Mouse (Mus musculus): ENCODE measurements around the gene Pou2f3. TPM values are rescaled to one million over a fixed set of nuclear protein-coding genes. Genes with fewer than 3 reads are reported as not detected.

Gene Pou2f3
- total and polyA plus RNA-seq, 3 experiments = not detected

DNA sequence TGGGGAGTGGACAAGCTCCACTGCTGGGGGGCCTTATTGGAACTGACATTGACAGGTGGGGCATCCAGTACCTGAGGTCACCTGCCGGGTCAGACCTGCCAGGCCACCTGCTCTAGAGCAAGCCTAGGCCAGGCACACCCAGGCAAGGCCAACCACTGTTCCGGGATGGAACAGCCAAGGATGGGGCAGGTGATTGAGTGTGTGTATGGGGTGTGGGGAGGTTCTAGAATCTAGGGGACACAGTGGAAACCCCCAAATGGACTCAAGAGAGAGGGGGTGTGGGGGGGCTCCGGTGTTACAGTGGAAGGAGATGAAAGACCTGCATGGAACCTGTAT lies 21.2 kb downstream of the Pou2f3 start:
- Histone ChIP-seq H3K36me3 (ENCODE audit: control insufficient read depth in 1 of 2, insufficient read depth in 2 of 2, low read length in 2 of 2) (no peaks in the 10 kb centered on the region), H3K4me1 (ENCODE audit: control insufficient read depth in 1 of 2, insufficient read depth in 2 of 2, low read length in 2 of 2) (no peaks in the 10 kb centered on the region), H3K9me3 (replicated peaks; ENCODE audit: insufficient read depth, low read length) (no peaks in the 10 kb centered on the region), H3K4me3 (ENCODE audit: control insufficient read depth in 1 of 2, insufficient read depth in 1 of 2, low read depth in 2 of 2, low read length in 2 of 2) (no peak overlapping the region), H3K9ac (ENCODE audit: control insufficient read depth, low read depth, low read length, poor library complexity, severe bottlenecking) (no peak overlapping the region), H3K79me2 (ENCODE audit: control insufficient read depth, insufficient read depth, low read length, poor library complexity) (no peaks in the 10 kb centered on the region), H3K27ac (ENCODE audit: control insufficient read depth, low read depth, low read length) (no peak overlapping the region), H3K27me3 (ENCODE audit: control insufficient read depth in 1 of 2, insufficient read depth in 2 of 2, low read length in 2 of 2) (peaks cover 0 to 1% of the 10 kb centered on the region in 2 experiments; a peak in 2 of 4 replicates)
- TF ChIP-seq MXI1 (IDR thresholded peaks at IDR 0.05; ENCODE audit: low read depth, low read length) (no peak), NELFE (IDR thresholded peaks at IDR 0.05; ENCODE audit: low read depth, low read length) (no peak), MAFK (IDR thresholded peaks at IDR 0.05; ENCODE audit: borderline replicate concordance, low read depth, low read length) (no peak), EP300 (IDR thresholded peaks at IDR 0.05; ENCODE audit: low read depth in 1 of 2, low read length in 2 of 2) (no peak), HCFC1 (IDR thresholded peaks at IDR 0.05; ENCODE audit: low read depth, low read length) (no peak), MYC (IDR thresholded peaks at IDR 0.05; ENCODE audit: low read depth, low read length) (no peak), KAT2A (conservative IDR thresholded peaks at IDR 0.05; ENCODE audit: low read depth, low read length) (no peak)
- no peak for DNase-seq (ENCODE audit: low read depth, low spot score)

DNA sequence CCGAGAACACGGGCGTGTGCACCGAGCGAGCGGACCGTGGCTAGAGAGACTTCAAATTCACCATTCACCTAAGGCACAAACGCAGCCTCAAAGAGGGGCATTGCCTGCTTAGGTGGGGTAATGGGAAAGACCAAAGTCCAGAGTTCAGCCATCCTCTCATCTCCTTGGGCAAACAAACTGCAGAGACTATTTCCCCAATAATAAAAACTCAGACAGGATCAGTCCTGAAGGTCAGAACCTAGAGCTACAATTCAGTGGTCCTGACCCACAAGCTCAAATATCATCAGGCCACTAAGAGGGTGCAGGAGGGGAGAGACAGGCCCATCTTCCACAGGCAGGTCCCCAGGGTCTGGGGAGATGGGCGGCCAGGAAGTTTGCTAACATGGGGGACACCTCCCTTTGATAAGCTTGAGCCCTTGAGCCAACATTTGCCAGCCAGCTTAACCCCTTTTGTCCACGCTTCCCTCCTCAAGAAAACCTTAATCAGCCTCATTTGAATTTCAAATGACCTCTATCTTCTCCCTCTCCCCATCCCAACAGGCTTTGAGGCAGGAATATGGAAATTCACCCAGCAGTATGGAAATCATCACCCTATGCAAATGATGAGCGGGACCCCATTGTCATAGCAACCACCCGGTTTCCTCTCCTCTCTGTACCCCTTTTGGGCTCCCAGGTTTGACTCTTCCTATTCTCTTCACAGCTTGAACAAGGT lies 21.7 kb downstream of the Pou2f3 start:
- no peak for DNase-seq (ENCODE audit: low read depth, low spot score)
- TF ChIP-seq TBP (IDR thresholded peaks at IDR 0.05; ENCODE audit: low read depth, low read length) (no peak), KAT2A (conservative IDR thresholded peaks at IDR 0.05; ENCODE audit: low read depth, low read length) (no peak)

DNA sequence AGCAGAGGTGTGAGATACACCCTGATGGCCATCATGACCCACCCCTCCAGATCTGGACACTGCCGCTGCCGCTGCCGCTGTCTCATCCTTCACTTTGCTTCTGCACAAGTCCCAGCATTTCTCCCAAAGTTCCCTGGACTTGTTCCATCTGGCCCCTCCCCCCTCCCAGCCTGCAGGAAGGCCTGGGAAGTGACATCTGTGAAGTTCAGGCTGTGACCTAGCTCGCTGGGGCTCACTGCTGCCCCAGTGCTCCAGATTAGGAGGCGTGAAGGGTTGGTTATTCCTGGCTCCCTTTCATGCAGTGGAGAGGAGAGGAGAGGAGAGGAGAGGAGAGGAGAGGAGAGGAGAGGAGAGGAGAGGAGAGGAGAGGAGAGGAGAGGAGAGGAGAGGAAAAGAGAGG lies 30.6 kb downstream of the Pou2f3 start:
- no peak overlapping the region for H3K27ac ChIP-seq (ENCODE audit: control insufficient read depth, low read depth, low read length)
- DNase-seq (ENCODE audit: low read depth, low spot score) = no peak

More for the DNA sequence above, 21.7 kb downstream of the Pou2f3 start:
- Histone ChIP-seq H3K4me3 (ENCODE audit: control insufficient read depth in 1 of 2, insufficient read depth in 1 of 2, low read depth in 2 of 2, low read length in 2 of 2) (no peak overlapping the region), H3K36me3 (ENCODE audit: control insufficient read depth in 1 of 2, insufficient read depth in 2 of 2, low read length in 2 of 2) (no peaks in the 10 kb centered on the region), H3K27me3 (ENCODE audit: control insufficient read depth in 1 of 2, insufficient read depth in 2 of 2, low read length in 2 of 2) (peaks cover 0 to 1% of the 10 kb centered on the region in 2 experiments; a peak in 2 of 4 replicates), H3K79me2 (ENCODE audit: control insufficient read depth, insufficient read depth, low read length, poor library complexity) (no peaks in the 10 kb centered on the region), H3K9ac (ENCODE audit: control insufficient read depth, low read depth, low read length, poor library complexity, severe bottlenecking) (no peak overlapping the region), H3K9me3 (replicated peaks; ENCODE audit: insufficient read depth, low read length) (no peaks in the 10 kb centered on the region), H3K27ac (ENCODE audit: control insufficient read depth, low read depth, low read length) (no peak overlapping the region), H3K4me1 (ENCODE audit: control insufficient read depth in 1 of 2, insufficient read depth in 2 of 2, low read length in 2 of 2) (no peaks in the 10 kb centered on the region)

More for the DNA sequence above, 30.6 kb downstream of the Pou2f3 start:
- Histone ChIP-seq H3K4me3 (ENCODE audit: control insufficient read depth in 1 of 2, insufficient read depth in 1 of 2, low read depth in 2 of 2, low read length in 2 of 2) (no peak overlapping the region), H3K79me2 (ENCODE audit: control insufficient read depth, insufficient read depth, low read length, poor library complexity) (no peaks in the 10 kb centered on the region), H3K27me3 (ENCODE audit: control insufficient read depth in 1 of 2, insufficient read depth in 2 of 2, low read length in 2 of 2) (peaks cover 7 to 21% of the 10 kb centered on the region in 2 experiments; a peak in 3 of 4 replicates), H3K9ac (ENCODE audit: control insufficient read depth, low read depth, low read length, poor library complexity, severe bottlenecking) (no peak overlapping the region), H3K4me1 (ENCODE audit: control insufficient read depth in 1 of 2, insufficient read depth in 2 of 2, low read length in 2 of 2) (no peaks in the 10 kb centered on the region), H3K36me3 (ENCODE audit: control insufficient read depth in 1 of 2, insufficient read depth in 2 of 2, low read length in 2 of 2) (no peaks in the 10 kb centered on the region), H3K9me3 (replicated peaks; ENCODE audit: insufficient read depth, low read length) (no peaks in the 10 kb centered on the region)
- TF ChIP-seq SMC3 (IDR thresholded peaks at IDR 0.05; ENCODE audit: low read depth, low read length) (no peak), MAZ (IDR thresholded peaks at IDR 0.05; ENCODE audit: low read depth, low read length) (no peak), CTCF (IDR thresholded peaks at IDR 0.05 in 2 of 3, conservative IDR thresholded peaks at IDR 0.05 in 1 of 3; ENCODE audit: control insufficient read depth in 1 of 3, insufficient read depth in 1 of 3, low read depth in 2 of 3, low read length in 3 of 3, poor library complexity in 1 of 3, severe bottlenecking in 1 of 3) (no peak), CHD1 (IDR thresholded peaks at IDR 0.05; ENCODE audit: low read depth, low read length) (no peak), USF2 (IDR thresholded peaks at IDR 0.05; ENCODE audit: borderline replicate concordance in 1 of 2, insufficient read depth in 1 of 2, low read depth in 1 of 2, low read length in 2 of 2) (no peak), NRF1 (IDR thresholded peaks at IDR 0.05; ENCODE audit: insufficient read depth, low read depth, low read length, poor library complexity, severe bottlenecking) (no peak), POLR2AphosphoS2 (IDR thresholded peaks at IDR 0.05; ENCODE audit: low read length) (no peak), GATA1 (IDR thresholded peaks at IDR 0.05; ENCODE audit: low read depth, low read length) (no peak), JUND (IDR thresholded peaks at IDR 0.05; ENCODE audit: low read depth, low read length) (no peak), POLR2AphosphoS5 (IDR thresholded peaks at IDR 0.05; ENCODE audit: borderline replicate concordance, low read depth, low read length) (no peak), MXI1 (IDR thresholded peaks at IDR 0.05; ENCODE audit: low read depth, low read length) (no peak)

Data from MEL (cell line).